Mouse (Mus musculus) c-Kit-negative CD71-positive TER-119-positive erythroid progenitor cells, embryonic 14.5 days (primary cell): ENCODE measurements at regions not wholly inside any gene's neighbourhood (a gene's known extent, or its start where the extent isn't known, plus 50 kb on each side); places are given as distances from the start of the nearest gene placed in this dataset.

Experiments used
- DNase-seq: peaks from one replicate; pipeline ENCODE4 v3.0.0-alpha.2; 2013; ENCODE audit warnings: low read depth, low spot score

- no peak for DNase-seq
Measured at GRCm38 (mm10) chr2:21908813-21909480, 318.4 kb upstream of the Myo3a start.

DNA sequence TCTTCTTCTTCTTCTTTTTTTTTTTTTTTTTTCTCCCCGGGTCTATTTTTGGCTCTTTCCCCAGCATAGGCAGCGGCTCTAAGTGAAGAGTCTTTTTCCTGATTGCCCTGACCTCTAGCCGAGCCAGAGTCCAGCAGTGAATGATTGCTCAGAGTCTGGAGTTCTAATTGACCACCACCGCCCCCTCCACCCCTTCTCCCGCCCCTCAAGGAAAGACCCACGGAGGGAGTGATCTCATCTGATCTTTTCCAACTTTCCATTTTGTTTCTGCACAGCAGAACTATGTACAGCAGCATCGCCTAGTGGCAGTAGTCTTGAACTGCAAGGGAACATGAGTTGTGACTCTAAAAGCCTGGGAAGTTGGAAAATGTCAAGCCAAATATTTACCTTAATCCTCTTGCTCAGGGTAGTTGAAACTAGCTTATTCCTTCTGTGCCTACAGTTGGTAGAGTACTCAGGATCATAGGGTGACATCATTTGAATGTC, 317.8 kb upstream of the Myo3a start:
- DNase-seq: no peak

- no peak for DNase-seq
Measured at GRCm38 (mm10) chr2:21917804-21918690, 309.3 kb upstream of the Myo3a start.

- no peak for DNase-seq
Measured at GRCm38 (mm10) chr2:21919091-21919490, 308.2 kb upstream of the Myo3a start.

DNA sequence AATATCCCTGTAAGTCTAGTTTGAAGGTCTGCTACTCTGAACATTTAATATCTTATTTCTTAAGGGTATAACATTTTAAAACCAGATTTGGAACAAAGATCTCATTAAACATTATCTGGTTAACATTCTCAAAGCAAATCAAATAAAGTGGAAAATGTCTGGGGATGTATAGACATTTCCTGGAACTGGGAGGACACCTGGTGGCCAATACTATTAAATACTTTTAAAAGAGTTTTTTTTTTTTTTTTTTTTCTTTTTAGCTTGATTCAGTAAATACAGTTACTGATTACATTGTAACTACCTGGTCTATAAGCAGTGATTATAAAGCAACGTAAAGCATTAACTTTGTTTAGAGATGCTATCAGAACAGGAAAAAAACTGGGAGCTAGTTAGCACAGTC, 299.6 kb upstream of the Myo3a start:
- DNase-seq: no peak

DNA sequence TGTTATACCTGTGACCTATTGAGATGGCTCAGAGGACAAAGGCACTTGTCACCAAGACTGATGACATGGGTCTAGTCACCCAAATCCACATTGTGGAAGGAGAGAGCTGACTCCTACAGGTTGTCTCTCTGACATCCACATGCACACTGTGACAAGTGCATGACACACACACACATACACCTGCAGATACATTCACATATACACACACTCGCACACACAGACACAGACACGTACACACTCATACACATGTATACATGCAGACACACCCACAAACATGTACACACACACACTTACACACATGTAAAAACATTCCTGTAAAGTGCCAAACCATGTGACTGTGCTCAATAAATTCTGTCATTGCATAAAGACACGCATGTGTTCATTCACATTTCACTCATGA, 287.3 kb upstream of the Myo3a start:
- DNase-seq: no peak

- DNase-seq: no peak
Measured at GRCm38 (mm10) chr2:21940797-21941487, 286.4 kb upstream of the Myo3a start.

- DNase-seq: no peak
Measured at GRCm38 (mm10) chr2:21941488-21942000, 285.8 kb upstream of the Myo3a start.

DNA sequence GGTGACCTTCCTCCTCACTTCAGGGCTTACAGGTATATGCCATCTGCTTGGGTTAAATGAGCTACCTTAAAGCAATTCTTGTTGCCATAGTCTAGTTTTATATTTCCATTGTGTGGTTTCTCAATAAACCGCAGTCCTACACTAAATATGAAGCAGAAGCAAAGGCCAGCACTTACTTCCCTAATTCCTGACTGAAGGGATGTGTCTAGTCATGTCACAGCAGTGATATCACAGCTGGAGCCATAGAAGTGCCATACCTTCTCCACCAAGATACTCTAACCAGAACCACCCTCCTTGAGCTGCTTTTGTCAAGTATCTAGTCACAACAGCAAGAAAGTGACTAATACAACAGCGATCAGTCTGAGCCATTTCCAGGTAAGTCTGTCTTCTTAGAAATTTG, 283.6 kb upstream of the Myo3a start:
- no peak for DNase-seq

- no peak for DNase-seq
Measured at GRCm38 (mm10) chr2:21946484-21946883, 280.8 kb upstream of the Myo3a start.

GRCm38 (mm10) chr2:21951279-21951678, 276.0 kb upstream of the Myo3a start:
- no peak for DNase-seq

- no peak for DNase-seq
Measured at GRCm38 (mm10) chr2:21956112-21956963, 271.0 kb upstream of the Myo3a start.

- DNase-seq: no peak
Measured at GRCm38 (mm10) chr2:21958365-21958764, 268.9 kb upstream of the Myo3a start.

DNA sequence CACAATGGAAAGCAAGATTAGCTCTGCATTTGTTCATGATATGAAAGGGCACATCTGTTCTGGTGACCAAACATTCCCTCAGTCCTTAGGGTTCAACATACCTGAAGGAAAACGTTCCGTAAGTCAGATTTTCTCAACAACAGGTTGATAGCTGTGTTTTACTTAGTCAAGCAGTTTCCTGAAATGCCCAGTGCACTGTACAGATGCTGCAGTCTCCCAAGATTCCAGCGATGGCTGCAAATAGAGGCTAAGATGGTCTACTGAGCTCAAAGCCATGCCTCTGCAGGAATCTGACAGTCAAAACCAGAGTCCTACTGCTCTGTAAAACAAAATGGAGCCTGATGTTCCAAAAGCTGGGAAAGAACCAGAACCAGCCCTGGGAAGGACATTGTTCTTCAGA, 268.5 kb upstream of the Myo3a start:
- DNase-seq: no peak

DNA sequence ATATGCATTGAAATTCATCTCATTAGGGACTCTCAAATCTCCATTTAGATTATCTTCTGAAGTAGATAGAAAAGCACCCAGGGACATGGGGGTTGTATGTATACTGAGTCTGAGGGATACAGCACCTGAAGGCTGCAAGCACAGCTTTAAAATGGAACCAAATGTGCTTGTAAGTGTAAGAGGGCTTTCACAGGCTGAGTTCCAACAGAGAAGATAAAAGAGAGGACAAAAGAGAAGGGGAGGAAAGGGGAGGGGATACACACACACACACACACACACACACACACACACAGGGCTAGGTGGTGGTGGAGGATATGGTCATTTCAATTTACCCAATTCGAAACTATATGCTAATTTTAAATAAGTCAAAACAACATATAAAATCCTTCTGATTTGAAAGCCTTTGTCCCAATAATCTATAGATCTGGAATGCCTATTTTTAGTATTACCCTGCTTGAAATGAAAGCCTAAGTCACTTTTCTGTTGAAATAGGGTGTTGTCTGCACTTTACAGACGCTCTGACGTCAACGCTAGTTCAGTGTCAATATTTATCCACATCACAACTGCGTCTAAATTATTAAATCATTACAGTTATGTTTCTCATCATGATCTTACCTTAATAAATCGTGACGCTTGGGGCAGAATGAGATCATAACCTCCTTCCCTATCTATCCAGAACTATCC, 263.8 kb upstream of the Myo3a start:
- no peak for DNase-seq

DNA sequence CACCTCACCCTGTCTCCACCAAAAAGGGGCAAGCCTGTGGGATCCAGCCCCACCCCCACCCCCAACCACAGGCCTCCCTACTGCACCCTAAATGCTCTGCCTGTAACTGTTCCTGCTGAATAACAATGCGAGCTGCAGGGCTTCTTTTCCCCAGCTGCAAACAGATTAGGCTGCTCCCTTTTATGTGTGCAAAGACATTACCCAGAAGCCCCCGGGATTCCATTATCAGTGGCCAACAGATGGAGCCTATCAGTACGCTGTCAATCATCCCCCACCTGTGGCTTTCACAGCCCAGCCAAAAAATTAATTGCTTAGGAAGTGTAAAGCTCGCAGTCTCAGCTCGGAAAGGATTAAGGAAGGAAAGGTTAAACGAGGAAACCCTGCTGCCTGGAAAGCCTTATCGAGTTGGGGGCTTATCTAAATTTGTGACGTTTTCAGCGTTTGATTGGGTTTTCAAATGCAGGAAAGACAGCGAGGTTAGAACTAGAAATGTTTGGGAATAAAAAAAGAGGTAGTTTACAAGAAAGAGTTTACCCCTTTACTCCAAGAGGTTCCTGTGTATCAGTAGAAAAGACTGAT, 263.2 kb upstream of the Myo3a start:
- peak; percentile 65 for DNase-seq

DNA sequence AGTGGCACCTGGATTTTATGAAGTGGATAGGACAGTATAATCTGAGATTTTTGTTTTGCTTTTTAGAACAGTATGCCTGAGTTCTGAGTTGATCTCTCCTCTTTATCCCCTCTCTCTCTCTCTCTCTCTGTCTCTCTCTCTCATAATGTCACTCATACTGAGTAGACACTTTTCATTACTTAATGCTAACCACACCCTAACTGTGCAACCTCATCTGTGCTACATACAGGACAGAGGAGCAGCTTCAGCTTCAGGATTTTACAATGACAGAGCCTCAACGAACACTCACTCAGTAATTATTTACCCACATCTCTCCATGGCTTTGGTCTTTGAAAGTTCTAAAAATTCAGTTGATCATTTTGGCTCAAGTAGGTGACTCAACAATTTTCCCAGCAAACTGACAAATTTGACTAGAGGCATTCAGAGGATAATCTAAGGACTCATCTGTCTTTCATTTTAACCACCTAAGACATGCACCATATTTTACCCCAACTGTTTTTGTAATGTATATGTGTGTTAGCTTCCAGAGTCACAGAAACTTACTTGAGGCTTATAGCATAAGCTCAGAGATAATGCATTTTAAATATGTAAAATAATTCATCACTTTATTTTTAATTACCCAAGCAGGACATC, 256.4 kb upstream of the Myo3a start:
- no peak for DNase-seq

DNA sequence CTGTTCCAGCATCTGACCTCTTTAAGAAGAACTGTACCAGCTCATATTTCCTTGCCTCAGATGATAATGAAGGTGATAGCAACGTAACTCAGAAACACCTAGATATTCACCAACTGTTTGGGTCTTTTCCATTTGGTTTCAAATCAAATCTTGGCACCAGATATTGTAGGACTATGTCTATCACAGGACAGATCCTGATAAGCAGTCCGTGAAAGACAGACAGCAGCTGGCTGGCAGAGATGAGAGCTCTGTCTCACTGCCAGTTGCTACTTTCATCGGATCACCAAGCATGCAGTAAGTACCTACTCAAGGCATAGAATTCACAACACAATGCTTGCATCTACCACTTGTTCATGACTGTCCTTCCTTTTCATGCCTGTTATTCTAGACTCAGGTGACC, 252.7 kb upstream of the Myo3a start:
- DNase-seq: no peak

- no peak for DNase-seq
Measured at GRCm38 (mm10) chr2:21975547-21975946, 251.8 kb upstream of the Myo3a start.

GRCm38 (mm10) chr2:21976337-21976736, 251.0 kb upstream of the Myo3a start:
- DNase-seq: no peak
